Mouse (Mus musculus): ENCODE data around the gene Ednra. TPM values are rescaled to one million over a fixed set of nuclear protein-coding genes. Genes with fewer than 3 reads are reported as not detected.
A peak's percentile ranks its signal among the peaks of the same experiment; 100 is the strongest.
"Not testable (repeated sequence)": the region's sequence is repeated elsewhere in the genome, so short reads cannot be mapped to it uniquely, and the experiment has no call there.

Gene Ednra
- polyA plus RNA-seq, 1 experiment, result 2.1 TPM

DNA sequence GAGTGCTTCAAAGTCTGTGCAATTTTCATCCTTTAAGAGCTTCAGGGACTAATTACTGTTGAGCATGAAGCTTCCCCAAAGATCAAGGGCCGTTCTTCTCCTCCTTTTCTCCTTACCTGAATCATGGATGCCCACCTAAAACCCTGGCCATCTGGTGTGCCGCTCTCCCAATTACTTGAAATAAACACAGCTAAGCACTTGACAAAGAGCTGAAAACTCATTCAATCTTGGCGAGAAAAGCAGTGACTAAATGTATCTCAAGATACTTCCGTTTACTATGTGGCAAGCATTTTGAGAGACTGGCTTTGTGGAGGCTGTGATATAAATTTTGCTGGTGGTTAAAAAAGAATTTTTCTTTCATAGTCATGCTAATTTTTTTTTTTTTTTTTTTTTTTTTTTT is 19.5 kb downstream of the Ednra start:
- WGBS, result 82% methylated on average over 4 of the region's 4 CpGs
- Histone ChIP-seq H3K4me1 (ENCODE audit: control insufficient read depth, insufficient read depth, low read length) (no peaks in the 10 kb centered on the region; the same call in 1 of the 2 replicates), H3K27ac (ENCODE audit: control insufficient read depth, insufficient read depth, low read depth, low read length, poor library complexity) (no peak overlapping the region), H3K4me3 (replicated peaks; ENCODE audit: control insufficient read depth, low read depth, low read length) (no peak overlapping the region)
- TF ChIP-seq POLR2A (IDR thresholded peaks at IDR 0.05; ENCODE audit: borderline replicate concordance, control insufficient read depth, low read depth, low read length) (no peak), CTCF (IDR thresholded peaks at IDR 0.05; ENCODE audit: control insufficient read depth, insufficient read depth, low read length) (no peak)

DNA sequence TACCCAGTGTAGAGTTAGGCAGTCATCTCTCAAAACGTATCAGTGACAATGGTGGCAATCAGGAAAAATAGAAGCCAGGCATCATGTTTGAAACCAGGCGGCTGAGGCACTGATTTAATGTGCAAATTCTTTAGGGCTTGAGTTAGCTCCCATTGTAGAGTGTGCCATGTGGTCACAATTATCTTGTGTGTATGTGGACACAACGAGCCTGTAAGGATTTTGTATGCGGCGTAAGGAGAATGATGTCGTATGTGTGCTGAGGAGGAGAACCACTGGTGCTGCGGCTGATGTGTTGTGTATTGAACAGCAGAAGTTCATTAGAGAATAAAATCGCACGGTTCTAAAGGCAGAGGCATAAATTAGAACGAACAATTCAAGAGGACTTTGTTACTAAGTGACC is 26.2 kb downstream of the Ednra start:
- TF ChIP-seq POLR2A (IDR thresholded peaks at IDR 0.05; ENCODE audit: borderline replicate concordance, control insufficient read depth, low read depth, low read length), result no peak
- no peak for TF ChIP-seq CTCF (IDR thresholded peaks at IDR 0.05; ENCODE audit: control insufficient read depth, insufficient read depth, low read length)
- WGBS, result 84% methylated on average over 10 of the region's 10 CpGs

DNA sequence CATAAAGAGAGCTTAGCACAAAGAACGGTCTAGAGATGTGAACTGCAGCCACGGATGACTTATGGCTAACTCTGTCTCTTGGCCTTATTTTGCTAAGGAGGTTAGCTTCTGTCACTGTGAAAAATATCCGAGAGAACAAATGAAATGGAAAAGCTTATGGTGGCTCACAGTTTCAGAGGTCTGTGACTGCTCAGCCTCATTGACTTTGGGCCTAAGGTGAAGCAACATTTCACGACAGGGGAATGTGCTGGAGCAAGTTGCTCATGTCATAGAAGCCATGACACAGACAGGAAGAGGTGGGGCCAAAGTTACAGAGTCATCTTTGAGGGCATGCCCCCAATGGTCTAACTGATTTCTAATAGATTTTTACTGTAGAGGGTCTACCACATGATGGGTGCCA is 28.1 kb downstream of the Ednra start:
- Histone ChIP-seq H3K4me1 (ENCODE audit: control insufficient read depth, insufficient read depth, low read length) (peaks cover 3% of the 10 kb centered on the region; the same call in 1 of the 2 replicates), H3K4me3 (replicated peaks; ENCODE audit: control insufficient read depth, low read depth, low read length) (no peak overlapping the region), H3K27ac (ENCODE audit: control insufficient read depth, insufficient read depth, low read depth, low read length, poor library complexity) (no peak overlapping the region)
- TF ChIP-seq CTCF (IDR thresholded peaks at IDR 0.05; ENCODE audit: control insufficient read depth, insufficient read depth, low read length) (no peak), POLR2A (IDR thresholded peaks at IDR 0.05; ENCODE audit: borderline replicate concordance, control insufficient read depth, low read depth, low read length) (no peak)
- WGBS, result 77% methylated on average over 4 of the region's 4 CpGs

More for the DNA sequence above, 26.2 kb downstream of the Ednra start:
- Histone ChIP-seq H3K4me3 (replicated peaks; ENCODE audit: control insufficient read depth, low read depth, low read length) (no peak overlapping the region), H3K27ac (ENCODE audit: control insufficient read depth, insufficient read depth, low read depth, low read length, poor library complexity) (no peak overlapping the region), H3K4me1 (ENCODE audit: control insufficient read depth, insufficient read depth, low read length) (peaks cover 3% of the 10 kb centered on the region; the same call in 1 of the 2 replicates)

DNA sequence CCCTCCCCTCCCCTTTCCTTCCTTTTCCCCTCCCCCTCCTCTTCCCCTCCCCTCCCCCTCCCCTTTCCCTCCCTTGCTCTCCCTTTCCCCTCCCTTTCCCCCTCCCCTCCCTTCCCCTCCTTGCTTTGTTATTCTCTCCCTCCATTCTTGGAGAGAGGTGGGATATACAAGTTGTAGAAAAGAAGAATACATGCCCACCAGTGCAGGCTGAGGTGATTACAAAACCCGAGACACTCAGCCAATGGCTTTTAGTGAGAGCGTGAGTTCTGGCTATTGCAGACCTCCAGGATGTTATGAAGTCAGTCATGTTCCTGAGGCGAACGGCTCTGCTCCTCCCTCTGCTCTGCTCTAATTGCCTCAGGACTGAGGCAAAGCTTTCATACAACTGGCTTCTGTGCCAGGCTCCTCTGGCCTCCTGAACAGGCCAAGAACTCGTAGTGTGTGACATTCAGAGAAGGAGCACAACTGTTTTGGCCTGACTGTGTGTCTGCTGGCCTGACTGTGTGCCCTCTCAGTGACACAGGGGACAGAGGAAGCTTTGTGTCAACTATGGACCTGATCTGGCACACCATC is 28.7 kb downstream of the Ednra start:
- TF ChIP-seq CTCF (IDR thresholded peaks at IDR 0.05; ENCODE audit: control insufficient read depth, insufficient read depth, low read length) (no peak), POLR2A (IDR thresholded peaks at IDR 0.05; ENCODE audit: borderline replicate concordance, control insufficient read depth, low read depth, low read length) (no peak)
- peaks cover 3% of the 10 kb centered on the region; the same call in 1 of the 2 replicates for H3K4me1 ChIP-seq (ENCODE audit: control insufficient read depth, insufficient read depth, low read length)
- no peak overlapping the region for H3K4me3 ChIP-seq (replicated peaks; ENCODE audit: control insufficient read depth, low read depth, low read length)
- 37% methylated on average over 5 of the region's 5 CpGs for WGBS
- peak overlapping the region; percentile 78 for H3K27ac ChIP-seq (ENCODE audit: control insufficient read depth, insufficient read depth, low read depth, low read length, poor library complexity)

DNA sequence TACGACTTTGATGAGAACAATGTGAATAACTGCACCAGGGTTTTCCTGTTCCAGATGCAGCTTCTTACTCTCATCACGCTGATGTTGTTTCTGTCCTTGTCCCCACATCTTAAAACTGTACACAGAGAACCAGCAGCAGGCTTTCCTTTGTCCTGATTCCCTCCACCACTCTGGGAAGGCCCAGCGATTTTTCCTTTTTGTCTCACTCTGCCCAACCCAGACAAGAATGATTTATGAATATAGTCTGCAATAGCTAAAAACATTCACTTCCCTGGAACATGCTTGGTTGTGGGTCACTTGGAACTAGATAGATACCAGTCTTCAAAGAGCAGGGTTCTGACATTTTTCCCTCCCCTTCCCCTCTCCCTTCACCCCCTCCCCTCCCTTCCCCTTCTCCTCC is 29.2 kb downstream of the Ednra start:
- H3K27ac ChIP-seq (ENCODE audit: control insufficient read depth, insufficient read depth, low read depth, low read length, poor library complexity), result no peak overlapping the region
- no peak overlapping the region for H3K4me3 ChIP-seq (replicated peaks; ENCODE audit: control insufficient read depth, low read depth, low read length)
- H3K4me1 ChIP-seq (ENCODE audit: control insufficient read depth, insufficient read depth, low read length), result peaks cover 3% of the 10 kb centered on the region; the same call in 1 of the 2 replicates
- TF ChIP-seq POLR2A (IDR thresholded peaks at IDR 0.05; ENCODE audit: borderline replicate concordance, control insufficient read depth, low read depth, low read length), result no peak
- TF ChIP-seq CTCF (IDR thresholded peaks at IDR 0.05; ENCODE audit: control insufficient read depth, insufficient read depth, low read length), result no peak
- 74% methylated on average over 3 of the region's 3 CpGs for WGBS

DNA sequence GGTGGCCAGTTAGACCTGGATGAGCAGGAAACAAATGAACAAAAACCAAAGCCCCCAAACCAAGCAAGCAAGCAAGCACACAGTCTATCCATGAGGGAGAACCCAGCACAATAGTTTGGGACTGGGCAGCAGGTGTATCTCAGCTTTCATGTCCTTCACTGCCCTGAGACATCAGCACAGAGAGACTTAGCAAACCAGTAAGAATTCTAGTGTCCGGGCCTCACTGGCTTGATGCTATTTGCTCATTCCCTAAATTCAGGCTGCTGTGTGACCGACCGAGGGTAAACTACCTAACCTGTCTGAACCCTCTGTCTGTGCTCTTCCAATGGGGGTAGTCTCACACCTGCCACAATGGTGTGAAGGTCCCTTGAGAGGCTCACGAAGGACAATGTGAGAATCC is 29.7 kb downstream of the Ednra start:
- 84% methylated on average over 4 of the region's 4 CpGs for WGBS
- TF ChIP-seq POLR2A (IDR thresholded peaks at IDR 0.05; ENCODE audit: borderline replicate concordance, control insufficient read depth, low read depth, low read length) (no peak), CTCF (IDR thresholded peaks at IDR 0.05; ENCODE audit: control insufficient read depth, insufficient read depth, low read length) (no peak)
- H3K4me3 ChIP-seq (replicated peaks; ENCODE audit: control insufficient read depth, low read depth, low read length), result no peak overlapping the region
- H3K4me1 ChIP-seq (ENCODE audit: control insufficient read depth, insufficient read depth, low read length), result peaks cover 3% of the 10 kb centered on the region; the same call in 1 of the 2 replicates
- no peak overlapping the region for H3K27ac ChIP-seq (ENCODE audit: control insufficient read depth, insufficient read depth, low read depth, low read length, poor library complexity)

DNA sequence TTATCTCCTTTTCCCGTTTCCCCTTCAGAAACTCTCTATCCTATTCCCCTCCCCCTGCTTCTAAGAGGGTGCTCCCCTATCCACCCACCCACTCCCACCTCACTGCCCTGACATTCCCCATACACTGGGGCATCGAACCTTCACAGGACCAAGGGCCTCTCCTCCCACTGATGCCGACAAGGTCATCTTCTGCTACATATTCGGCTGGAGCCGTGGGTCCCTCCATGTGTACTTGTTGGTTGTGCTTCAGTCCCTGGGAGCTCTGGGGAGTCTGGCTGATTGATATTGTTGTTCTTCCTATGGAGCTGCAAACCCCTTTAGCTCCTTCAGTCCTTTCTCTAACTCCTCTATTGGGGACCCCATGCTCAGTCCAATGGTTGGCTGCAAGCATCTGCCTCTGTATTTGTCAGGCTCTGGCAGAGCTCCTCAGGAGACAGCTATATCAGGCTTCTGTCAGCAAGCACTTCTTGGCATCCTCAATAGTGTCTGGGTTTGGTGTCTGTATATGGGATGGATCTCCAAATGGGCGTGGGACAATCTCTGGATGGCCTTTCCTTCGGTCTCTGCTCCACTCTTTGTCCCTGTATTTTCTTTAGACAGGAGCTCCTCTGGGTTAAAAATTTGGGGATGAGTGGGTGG is 34.7 kb downstream of the Ednra start:
- H3K4me3 ChIP-seq (replicated peaks; ENCODE audit: control insufficient read depth, low read depth, low read length); H3K4me1 ChIP-seq (ENCODE audit: control insufficient read depth, insufficient read depth, low read length); H3K27ac ChIP-seq (ENCODE audit: control insufficient read depth, insufficient read depth, low read depth, low read length, poor library complexity): not testable (repeated sequence)
- WGBS, result 85% methylated on average over 7 of the region's 7 CpGs

DNA sequence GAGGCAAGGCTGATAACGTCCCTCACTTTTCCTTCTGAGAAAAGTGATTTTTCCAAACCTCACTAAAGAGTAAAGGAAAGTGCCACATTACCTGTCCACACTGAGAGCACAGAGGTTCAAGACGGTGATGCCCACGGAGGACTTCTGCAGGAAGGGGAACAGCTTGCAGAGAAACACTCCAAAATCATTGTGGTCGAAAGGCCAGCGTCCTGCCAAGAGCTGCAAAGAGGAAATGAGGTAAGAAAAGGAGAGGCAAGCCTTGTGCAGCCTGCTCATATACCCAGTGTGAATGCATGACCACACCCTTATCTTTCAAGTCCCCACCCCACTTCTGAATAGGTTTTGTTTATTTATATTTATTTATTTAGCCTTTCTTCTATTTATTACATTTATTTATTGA is 35.3 kb downstream of the Ednra start:
- Histone ChIP-seq H3K27ac (ENCODE audit: control insufficient read depth, insufficient read depth, low read depth, low read length, poor library complexity) (no peak overlapping the region), H3K4me3 (replicated peaks; ENCODE audit: control insufficient read depth, low read depth, low read length) (no peak overlapping the region), H3K4me1 (ENCODE audit: control insufficient read depth, insufficient read depth, low read length) (peaks cover 1% of the 10 kb centered on the region; the same call in 1 of the 2 replicates)
- TF ChIP-seq POLR2A (IDR thresholded peaks at IDR 0.05; ENCODE audit: borderline replicate concordance, control insufficient read depth, low read depth, low read length) (no peak), CTCF (IDR thresholded peaks at IDR 0.05; ENCODE audit: control insufficient read depth, insufficient read depth, low read length) (no peak)
- 10% methylated on average over 5 of the region's 5 CpGs for WGBS
